Mouse (Mus musculus) gastrocnemius, postnatal 36 days (tissue): ENCODE data around the gene Adcyap1r1. TPM values are rescaled to one million over a fixed set of nuclear protein-coding genes. Genes with fewer than 3 reads are reported as not detected.
A peak's percentile ranks its signal among the peaks of the same experiment; 100 is the strongest.

Experiments used
- DNase-seq, 2 experiments: peaks; one replicate each; pipeline ENCODE4 v3.0.0; 2022
- intact Hi-C: fragments of 180-260 bp; cut with DNase I; formaldehyde crosslinking; loops from one replicate; pipeline ENCODE4 v1.15.1; 2025
- microRNA-seq, 2 experiments: library from miRNA; unstranded; fragments of <30 nt; microRNA quantifications; one replicate each; pipeline ENCODE4 v1.2.0; 2021
- total RNA-seq, 2 experiments: library from RNA; stranded (reverse); gene quantifications; 2 replicates each; pipeline ENCODE4 v1.2.3; 2021

Gene Adcyap1r1
- total RNA-seq, 2 experiments from 2014 or later, result 0.86 to 1.6 TPM

DNA sequence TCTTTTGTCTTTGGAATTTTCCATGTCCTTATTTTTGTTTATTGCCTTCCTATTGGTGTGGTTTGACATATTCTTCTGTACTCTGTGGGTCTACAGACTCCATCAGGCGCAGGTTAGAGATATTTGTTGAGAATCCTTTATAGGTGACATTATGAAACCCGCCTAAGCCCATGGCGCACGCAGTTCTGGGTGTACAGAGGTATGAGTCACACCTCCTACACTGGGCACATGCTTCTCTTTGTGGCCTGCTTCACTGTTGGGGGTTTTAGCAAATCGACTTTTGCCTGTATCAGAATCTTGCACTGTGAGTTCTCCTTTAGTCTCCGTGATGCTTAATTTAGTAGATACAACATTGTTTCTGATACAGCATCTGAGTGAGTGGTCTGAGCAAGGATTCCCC, 97.4 kb downstream of the Adcyap1r1 start:
- DNase-seq, result no peak
- intact Hi-C loops, result no loop called here

- DNase-seq, result peak in 1 of 2 experiments; percentile 23
- intact Hi-C loops, result no loop called here
These were observed 99.1 kb downstream of the Adcyap1r1 start for GRCm38 (mm10) chr6:55550926-55551325.

Small RNAs within 50 kb of the gene (microRNA-seq; reads per million reads assigned to microRNA genes)
- 0 reads per million in 2 experiments for gene Gm44352

Other genes starting within 250 kb of the Adcyap1r1 start
- 1 to 10 TPM; 3.0 to 3.4 TPM for gene Mindy4, start 248.6 kb upstream of the Adcyap1r1 start, total RNA-seq
- gene Aqp1, start 115.5 kb upstream of the Adcyap1r1 start, total RNA-seq, result 100 to 1,000 TPM; 252 TPM
- not detected for gene Ghrhr, start 75.7 kb upstream of the Adcyap1r1 start, total RNA-seq
- gene Neurod6, start 229.3 kb downstream of the Adcyap1r1 start, total RNA-seq, result not detected